Mouse (Mus musculus) bone marrow macrophage, adult 2 months (primary cell): ENCODE measurements around the gene Rex2.
"Not testable (repeated sequence)": the region's sequence is repeated elsewhere in the genome, so short reads cannot be mapped to it uniquely, and the experiment has no call there.

Experiments
- CTCF ChIP-seq: IDR thresholded peaks from 2 replicates; pipeline ENCODE4 v1.5.1; 2012; ENCODE audit warnings: low read depth, mild to moderate bottlenecking, low read length, moderate library complexity
- POLR2A ChIP-seq: IDR thresholded peaks from 2 replicates; pipeline ENCODE4 v1.6.1; 2012; ENCODE audit warnings: mild to moderate bottlenecking, low read depth, low read length, borderline replicate concordance

DNA sequence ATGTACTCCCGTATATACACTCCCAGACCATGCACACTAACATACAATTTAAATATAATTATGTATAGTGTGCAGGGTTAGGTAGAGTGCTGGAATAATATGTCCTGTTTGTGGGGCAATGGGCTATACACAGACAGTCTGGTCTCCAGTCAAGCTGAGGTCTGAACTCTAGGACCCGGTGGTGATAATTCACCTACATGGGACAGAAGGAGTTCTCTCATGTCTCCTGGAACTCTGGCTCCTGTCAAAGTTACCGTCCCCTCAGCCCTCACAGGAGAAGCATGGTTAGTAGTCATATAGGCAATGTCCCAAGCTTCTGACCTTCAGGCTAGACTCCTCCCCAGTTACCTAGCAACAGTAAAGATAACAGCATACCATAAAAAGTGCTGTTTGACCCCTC lies 44.2 kb downstream of the Rex2 start:
- not testable (repeated sequence) for TF ChIP-seq CTCF, POLR2A
